Mouse (Mus musculus) erythroblast, embryonic 14.5 days (primary cell): ENCODE data around the gene Rrn3.

ENCODE experiments used
- GATA1 ChIP-seq: IDR thresholded peaks from 2 replicates; pipeline ENCODE4 v1.6.1; 2012; ENCODE audit warnings: low read length, inconsistent platforms, mixed read lengths
- TAL1 ChIP-seq: IDR thresholded peaks from 3 replicates; pipeline ENCODE4 v1.6.1; 2012; ENCODE audit warnings: low read length, inconsistent platforms, mixed read lengths

GRCm38 (mm10) chr16:13812152-13812551 is 31.6 kb downstream of the Rrn3 start:
- TF ChIP-seq GATA1 (no peak), TAL1 (no peak)
